Mouse (Mus musculus): ENCODE data around the gene Ssr2. TPM values are rescaled to one million over a fixed set of nuclear protein-coding genes. Genes with fewer than 3 reads are reported as not detected.

The Ssr2 gene
- polyA plus RNA-seq, 1 experiment from 2014 or later = 274 TPM

- Histone ChIP-seq H3K4me2 (no peak overlapping the region), H3K27ac (peak overlapping the region; percentile 66; the same call in 1 of the 2 replicates), H3K9me3 (no peaks in the 10 kb centered on the region), H3K36me3 (peaks cover 24% of the 10 kb centered on the region), H3K4me3 (no peak overlapping the region), H3K27me3 (no peaks in the 10 kb centered on the region), H3K9ac (0 out of 2 replicates have a peak overlapping the region, but pooled peaks have one; percentile 16), H3K4me1 (peaks cover 42% of the 10 kb centered on the region)
- no peak for ATAC-seq (ENCODE audit: insufficient number of reproducible peaks, insufficient read depth, low FRiP score, low TSS enrichment, low read depth)
- 81% methylated on average over 8 of the region's 8 CpGs for WGBS
Measured at GRCm38 (mm10) chr3:88543174-88543573, 32.5 kb upstream of the Ssr2 start.

DNA sequence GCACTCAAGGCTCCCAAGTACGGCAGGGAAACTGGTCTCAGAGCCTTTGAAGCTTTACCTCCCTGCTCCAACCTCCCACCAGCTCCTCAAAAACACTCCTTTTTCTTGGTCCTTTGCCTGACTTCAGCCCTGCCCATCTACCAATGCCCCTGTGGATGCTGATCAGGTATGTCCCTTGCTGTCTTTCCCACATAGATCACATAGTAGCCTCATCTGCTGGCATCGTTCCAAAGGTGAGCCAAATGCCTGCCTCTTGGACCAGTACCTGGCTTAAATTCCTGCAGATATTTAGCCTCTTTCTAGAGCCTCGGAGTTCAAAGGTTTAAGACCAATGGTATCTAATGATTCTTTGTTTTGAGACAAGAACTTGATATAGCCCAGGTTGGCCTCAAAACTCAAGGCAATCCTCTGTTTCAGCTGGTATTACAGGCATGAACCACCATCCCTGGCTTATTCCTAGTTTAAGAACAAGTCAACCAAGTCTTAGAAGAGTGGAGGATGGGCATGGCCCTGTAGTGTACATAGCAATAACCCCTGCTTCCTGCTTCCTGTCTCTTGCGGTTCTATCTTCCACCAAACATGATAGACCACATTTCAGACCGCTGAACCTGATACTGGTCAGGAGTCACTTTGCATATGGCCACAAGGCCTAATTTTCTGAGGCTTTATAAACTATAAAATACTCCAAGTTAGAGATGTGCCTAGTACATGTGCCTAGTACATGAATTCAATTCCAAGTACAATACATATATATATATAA is 31.8 kb upstream of the Ssr2 start:
- Histone ChIP-seq H3K4me1 (peaks cover 36% of the 10 kb centered on the region), H3K4me2 (no peak overlapping the region), H3K9me3 (no peaks in the 10 kb centered on the region), H3K27me3 (no peaks in the 10 kb centered on the region), H3K4me3 (no peak overlapping the region), H3K9ac (0 out of 2 replicates have a peak overlapping the region, but pooled peaks have one; percentile 16), H3K36me3 (peaks cover 22% of the 10 kb centered on the region), H3K27ac (peak overlapping the region; percentile 66; the same call in 1 of the 2 replicates)
- WGBS = 68% methylated on average over 5 of the region's 5 CpGs
- ATAC-seq (ENCODE audit: insufficient number of reproducible peaks, insufficient read depth, low FRiP score, low TSS enrichment, low read depth) = no peak

DNA sequence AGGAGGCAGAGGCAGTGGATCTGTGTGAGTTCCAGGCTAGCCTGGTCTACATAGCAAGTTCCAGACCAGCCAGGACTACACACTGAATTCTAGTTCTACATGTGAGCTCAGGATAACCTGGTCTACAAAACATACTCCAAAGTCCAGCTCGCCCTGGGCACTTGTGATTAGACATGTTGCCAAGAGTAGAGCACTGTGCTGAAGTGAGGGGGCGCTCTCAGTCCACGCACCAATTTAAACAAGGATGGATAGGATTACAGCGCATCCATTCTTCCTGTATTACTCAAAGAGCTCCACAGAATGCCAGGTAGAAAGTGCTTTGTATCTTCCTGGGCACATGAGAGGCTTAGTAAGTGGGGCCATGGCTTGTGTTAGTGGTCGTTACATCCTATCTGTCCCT is 31.2 kb upstream of the Ssr2 start:
- no peak overlapping the region for H3K4me2 ChIP-seq
- H3K9me3 ChIP-seq = no peaks in the 10 kb centered on the region
- no peak for ATAC-seq (ENCODE audit: insufficient number of reproducible peaks, insufficient read depth, low FRiP score, low TSS enrichment, low read depth)
- no peak overlapping the region for H3K4me3 ChIP-seq
- 30% methylated on average over 5 of the region's 5 CpGs for WGBS
- no peaks in the 10 kb centered on the region for H3K27me3 ChIP-seq
- H3K4me1 ChIP-seq = peaks cover 32% of the 10 kb centered on the region
- 0 out of 2 replicates have a peak overlapping the region, but pooled peaks have one; percentile 11 for H3K27ac ChIP-seq
- no peak overlapping the region for H3K9ac ChIP-seq
- H3K36me3 ChIP-seq = peaks cover 19% of the 10 kb centered on the region

- no peaks in the 10 kb centered on the region for H3K9me3 ChIP-seq
Measured at GRCm38 (mm10) chr3:88544955-88545591, 30.6 kb upstream of the Ssr2 start.

DNA sequence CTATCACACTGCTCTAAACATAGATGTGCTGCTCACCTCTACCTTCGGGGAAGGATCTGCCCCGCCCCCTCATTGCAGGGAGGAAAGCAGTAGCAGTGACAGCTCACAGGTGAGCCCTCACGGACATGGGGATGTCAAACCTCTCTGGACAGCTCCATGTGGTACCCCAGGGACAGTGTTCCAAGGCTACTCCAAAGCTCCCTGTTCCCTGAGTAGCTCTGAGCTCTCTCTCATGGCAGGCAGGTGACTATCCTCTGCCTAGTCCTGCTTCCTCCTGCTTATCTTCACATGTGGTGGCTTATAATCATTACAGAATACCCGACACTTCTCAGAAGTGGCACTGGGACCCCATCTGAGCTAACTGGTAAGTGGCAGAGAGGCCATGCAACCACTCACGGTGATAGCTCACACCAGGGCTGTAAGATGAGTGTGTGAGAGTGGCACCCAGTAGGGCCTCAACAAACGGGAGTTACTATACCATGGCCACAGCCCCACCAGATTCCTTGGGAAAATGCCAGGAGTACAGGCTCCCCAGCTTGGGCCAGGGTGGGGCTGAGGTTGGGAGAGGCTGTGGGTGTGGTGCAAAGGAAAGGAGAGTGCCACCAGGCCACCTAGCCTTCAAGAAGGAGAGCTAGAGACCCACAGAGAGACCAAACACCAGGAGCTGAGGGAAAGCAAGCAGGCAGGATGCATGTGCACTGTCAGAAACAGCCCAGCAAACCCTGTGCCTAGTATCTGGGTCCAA is 28.8 kb upstream of the Ssr2 start:
- Histone ChIP-seq H3K4me2 (no peak overlapping the region), H3K27ac (no peak overlapping the region), H3K9me3 (no peaks in the 10 kb centered on the region), H3K4me3 (no peak overlapping the region), H3K9ac (no peak overlapping the region), H3K27me3 (no peaks in the 10 kb centered on the region), H3K4me1 (peaks cover 17% of the 10 kb centered on the region), H3K36me3 (0 out of 2 replicates have a peak, but pooled peaks cover 4% of the 10 kb centered on the region)
- WGBS = 72% methylated on average over 6 of the region's 6 CpGs
- no peak for ATAC-seq (ENCODE audit: insufficient number of reproducible peaks, insufficient read depth, low FRiP score, low TSS enrichment, low read depth)

More at GRCm38 (mm10) chr3:88544955-88545591, 30.6 kb upstream of the Ssr2 start:
- Histone ChIP-seq H3K4me1 (peaks cover 28% of the 10 kb centered on the region), H3K9ac (no peak overlapping the region), H3K4me2 (no peak overlapping the region), H3K27ac (0 out of 2 replicates have a peak overlapping the region, but pooled peaks have one; percentile 11), H3K36me3 (peaks cover 15% of the 10 kb centered on the region), H3K27me3 (no peaks in the 10 kb centered on the region), H3K4me3 (no peak overlapping the region)
- ATAC-seq (ENCODE audit: insufficient number of reproducible peaks, insufficient read depth, low FRiP score, low TSS enrichment, low read depth) = no peak
- 55% methylated on average over 20 of the region's 20 CpGs for WGBS

DNA sequence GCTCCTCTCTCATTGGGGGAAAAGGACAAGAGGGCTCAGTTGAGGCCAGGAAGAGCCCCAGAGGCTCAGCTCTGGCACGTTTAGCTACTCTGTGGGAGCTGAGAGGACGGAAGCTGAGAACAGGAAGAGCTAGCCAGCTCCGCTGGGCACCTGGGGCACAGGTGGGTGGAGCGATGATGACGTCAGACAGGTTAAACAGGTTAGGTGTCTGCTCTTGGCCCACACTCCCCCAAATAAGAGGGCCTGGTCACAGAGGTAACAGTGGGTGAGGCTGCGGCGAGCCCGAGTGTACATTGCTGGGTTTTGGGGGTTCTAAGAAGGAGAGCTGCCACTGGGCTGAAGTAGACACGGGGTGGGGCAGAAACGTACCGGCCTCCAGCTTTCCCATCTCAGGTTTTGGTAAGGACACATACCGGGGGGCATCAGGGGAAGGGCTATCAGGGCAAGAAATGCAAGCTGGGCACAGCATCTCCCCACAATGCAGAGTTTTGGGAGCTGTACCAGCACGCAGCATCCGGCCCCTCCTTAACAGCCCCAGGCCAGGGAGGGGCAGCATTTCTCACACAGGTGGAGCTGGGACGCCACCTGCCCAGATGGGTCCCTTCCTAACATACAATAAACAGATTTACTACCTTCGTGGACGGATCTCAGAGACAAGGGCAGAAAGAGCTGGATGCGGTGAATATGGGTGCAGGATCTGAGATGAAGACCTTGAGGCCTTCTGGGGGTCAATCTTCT is 27.3 kb upstream of the Ssr2 start, which contains the start of gene Rab25:
Gene Rab25, minus strand, starts transcription at position 121 of the 738 bp plus-strand sequence.
- peak within 1 kb of the TSS; percentile 39; the same call in 1 of the 2 replicates for H3K27ac ChIP-seq
- 42% methylated on average over 18 of the region's 18 CpGs for WGBS

GRCm38 (mm10) chr3:88551586-88551985 is 24.1 kb upstream of the Ssr2 start:
- Histone ChIP-seq H3K36me3 (peaks cover 18% of the 10 kb centered on the region), H3K4me2 (peak overlapping the region; percentile 81), H3K27ac (no peak overlapping the region), H3K9me3 (no peaks in the 10 kb centered on the region), H3K4me1 (peaks cover 29% of the 10 kb centered on the region), H3K9ac (peak overlapping the region; percentile 82; the same call in 1 of the 2 replicates), H3K4me3 (peak overlapping the region; percentile 73), H3K27me3 (no peaks in the 10 kb centered on the region)
- ATAC-seq (ENCODE audit: insufficient number of reproducible peaks, insufficient read depth, low FRiP score, low TSS enrichment, low read depth) = no peak
- 78% methylated on average over 4 of the region's 4 CpGs for WGBS

More for the DNA sequence above, 27.3 kb upstream of the Ssr2 start, which contains the start of gene Rab25:
- no peaks in the 10 kb centered on the region for H3K9me3 ChIP-seq
- peak within 1 kb of the TSS; percentile 40 for H3K4me2 ChIP-seq
- peaks cover 19% of the 10 kb centered on the region for H3K4me1 ChIP-seq
- H3K27me3 ChIP-seq = no peaks in the 10 kb centered on the region
- H3K36me3 ChIP-seq = 0 out of 2 replicates have a peak, but pooled peaks cover 4% of the 10 kb centered on the region
- 0 out of 2 replicates have a peak within 1 kb of the TSS, but pooled peaks have one; percentile 4 for H3K9ac ChIP-seq
- H3K4me3 ChIP-seq = peak within 1 kb of the TSS; percentile 19
- no peak for ATAC-seq (ENCODE audit: insufficient number of reproducible peaks, insufficient read depth, low FRiP score, low TSS enrichment, low read depth)

GRCm38 (mm10) chr3:88552082-88552645 is 23.5 kb upstream of the Ssr2 start:
- H3K4me3 ChIP-seq = peak overlapping the region; percentile 73
- H3K4me1 ChIP-seq = peaks cover 29% of the 10 kb centered on the region
- H3K4me2 ChIP-seq = peak overlapping the region; percentile 81
- peak overlapping the region; percentile 82 for H3K9ac ChIP-seq
- H3K36me3 ChIP-seq = peaks cover 24% of the 10 kb centered on the region
- no peaks in the 10 kb centered on the region for H3K27me3 ChIP-seq
- ATAC-seq (ENCODE audit: insufficient number of reproducible peaks, insufficient read depth, low FRiP score, low TSS enrichment, low read depth) = no peak
- WGBS = 19% methylated on average over 16 of the region's 16 CpGs
- H3K9me3 ChIP-seq = no peaks in the 10 kb centered on the region
- H3K27ac ChIP-seq = peak overlapping the region; percentile 96

GRCm38 (mm10) chr3:88552676-88553524 is 22.8 kb upstream of the Ssr2 start, which contains the start of gene Lamtor2:
TSS of gene Lamtor2 (minus strand) at chr3:88553074.
- Histone ChIP-seq H3K4me1 (peaks cover 29% of the 10 kb centered on the region), H3K27ac (peak within 1 kb of the TSS; percentile 96), H3K9me3 (no peaks in the 10 kb centered on the region), H3K9ac (peak within 1 kb of the TSS; percentile 91), H3K36me3 (peaks cover 30% of the 10 kb centered on the region), H3K4me2 (peak within 1 kb of the TSS; percentile 81), H3K27me3 (no peaks in the 10 kb centered on the region), H3K4me3 (peak within 1 kb of the TSS; percentile 73)
- WGBS = under 1% methylated on average over 48 of the region's 48 CpGs
- ATAC-seq (ENCODE audit: insufficient number of reproducible peaks, insufficient read depth, low FRiP score, low TSS enrichment, low read depth) = peak; percentile 87

GRCm38 (mm10) chr3:88553525-88553879 is 22.2 kb upstream of the Ssr2 start, which contains the start of gene Ubqln4:
TSS of gene Ubqln4 (plus strand) at chr3:88553758.
- Histone ChIP-seq H3K4me3 (peak within 1 kb of the TSS; percentile 73), H3K4me1 (peaks cover 26% of the 10 kb centered on the region), H3K4me2 (peak within 1 kb of the TSS; percentile 81), H3K36me3 (peaks cover 34% of the 10 kb centered on the region), H3K9me3 (no peaks in the 10 kb centered on the region), H3K27me3 (no peaks in the 10 kb centered on the region), H3K27ac (peak within 1 kb of the TSS; percentile 96), H3K9ac (peak within 1 kb of the TSS; percentile 91)
- ATAC-seq (ENCODE audit: insufficient number of reproducible peaks, insufficient read depth, low FRiP score, low TSS enrichment, low read depth) = peak; percentile 87
- WGBS = under 1% methylated on average over 31 of the region's 37 CpGs

Data from embryonic facial prominence, embryonic 13.5 days (tissue).